Mouse (Mus musculus) heart, embryonic 10.5 days (tissue): ENCODE data around the gene Lsm10. TPM values are rescaled to one million over a fixed set of nuclear protein-coding genes. Genes with fewer than 3 reads are reported as not detected.

Experiments used
- DNase-seq: peaks from one replicate; pipeline ENCODE4 v3.0.0-alpha.2; 2017; ENCODE audit warnings: low spot score
- H3K27ac ChIP-seq: fragments of 300-500 bp; sonication (generic); 2 replicates; pipeline ENCODE4 v1.5.1; 2016; ENCODE audit warnings: mild to moderate bottlenecking
- H3K27me3 ChIP-seq: fragments of 300-500 bp; sonication (generic); 2 replicates; pipeline ENCODE4 v1.6.1; 2016; ENCODE audit warnings: mild to moderate bottlenecking; ENCODE audit not compliant: poor library complexity, insufficient read depth, severe bottlenecking
- H3K36me3 ChIP-seq: fragments of 300-500 bp; sonication (generic); 2 replicates; pipeline ENCODE4 v1.6.1; 2016; ENCODE audit warnings: mild to moderate bottlenecking, moderate library complexity
- H3K4me1 ChIP-seq: fragments of 300-500 bp; sonication (generic); 2 replicates; pipeline ENCODE4 v1.6.1; 2016; ENCODE audit warnings: mild to moderate bottlenecking
- H3K4me3 ChIP-seq: fragments of 300-500 bp; sonication (generic); 2 replicates; pipeline ENCODE4 v1.5.1; 2016; ENCODE audit warnings: mild to moderate bottlenecking, moderate library complexity
- H3K9me3 ChIP-seq: fragments of 300-500 bp; sonication (generic); 2 replicates; pipeline ENCODE4 v1.6.1; 2016; ENCODE audit warnings: mild to moderate bottlenecking, moderate library complexity
- WGBS: fragments of 180-500 bp; shearing (Covaris S2); methylation state at CpG from one replicate; pipeline ENCODE4 v1.1.7; 2016; 5-methylcytosine and 5-hydroxymethylcytosine counted together
- polyA plus RNA-seq: library from polyadenylated mRNA; unstranded; fragments of >200 nt; fragmentation: Nextera tagmentation; extraction: Ambion mirVana; gene quantifications from 2 replicates; pipeline ENCODE4 v1.2.1, GENCODE M21; 2016

The Lsm10 gene
- polyA plus RNA-seq, 1 experiment from 2014 or later, result 47.7 TPM

DNA sequence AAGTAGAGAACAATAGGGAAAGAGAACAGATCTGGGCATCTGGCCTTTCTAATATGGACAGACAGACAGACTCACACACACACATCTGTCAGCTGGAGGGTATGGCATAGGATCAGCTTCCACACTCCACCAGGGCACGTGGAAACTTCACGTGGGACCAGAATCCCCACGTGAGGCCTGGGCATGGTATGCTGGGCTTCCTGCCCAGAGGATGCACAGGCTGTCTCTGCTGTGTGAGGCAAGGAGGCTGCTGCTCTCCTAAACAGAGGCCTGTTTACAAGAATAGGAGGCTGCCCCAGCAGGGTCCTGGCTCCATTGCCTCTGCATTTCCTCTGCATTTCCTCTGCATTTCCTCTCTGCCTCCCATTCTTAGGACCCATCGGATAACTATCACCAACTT is 38.2 kb downstream of the Lsm10 start:
- peaks cover 44% of the 10 kb centered on the region for H3K4me1 ChIP-seq
- DNase-seq, result no peak
- no peaks in the 10 kb centered on the region for H3K27me3 ChIP-seq
- H3K27ac ChIP-seq, result no peak overlapping the region
- 92% methylated on average over 4 of the region's 4 CpGs for WGBS
- H3K4me3 ChIP-seq, result no peak overlapping the region
- H3K9me3 ChIP-seq, result no peaks in the 10 kb centered on the region
- H3K36me3 ChIP-seq, result peaks cover 77% of the 10 kb centered on the region

DNA sequence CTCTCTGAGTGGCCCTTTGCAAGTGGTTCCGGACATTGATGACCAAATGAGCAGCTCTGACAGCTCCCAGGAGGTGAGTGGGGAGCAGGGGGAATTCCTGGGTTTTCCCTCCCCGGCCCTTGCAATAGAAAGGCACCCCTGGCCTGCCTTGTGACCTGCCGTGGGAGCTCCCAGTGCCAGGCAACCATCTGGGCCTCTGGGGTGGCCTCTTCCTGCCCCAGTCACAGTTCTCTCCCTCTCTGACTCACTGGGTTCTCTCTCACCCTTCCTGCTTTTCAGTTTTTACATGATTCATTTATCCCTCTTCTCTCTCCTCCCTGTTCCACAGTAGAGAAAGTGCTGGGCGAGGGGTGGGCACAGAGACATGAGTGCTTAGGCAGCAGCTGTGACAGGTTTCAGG is 41.4 kb downstream of the Lsm10 start:
- no peaks in the 10 kb centered on the region for H3K9me3 ChIP-seq
- no peak overlapping the region for H3K4me3 ChIP-seq
- 78% methylated on average over 4 of the region's 4 CpGs for whole genome bisulfite sequencing
- no peak for DNase-seq
- H3K4me1 ChIP-seq, result peaks cover 22% of the 10 kb centered on the region
- no peak overlapping the region for H3K27ac ChIP-seq
- no peaks in the 10 kb centered on the region for H3K27me3 ChIP-seq
- H3K36me3 ChIP-seq, result peaks cover 71% of the 10 kb centered on the region

DNA sequence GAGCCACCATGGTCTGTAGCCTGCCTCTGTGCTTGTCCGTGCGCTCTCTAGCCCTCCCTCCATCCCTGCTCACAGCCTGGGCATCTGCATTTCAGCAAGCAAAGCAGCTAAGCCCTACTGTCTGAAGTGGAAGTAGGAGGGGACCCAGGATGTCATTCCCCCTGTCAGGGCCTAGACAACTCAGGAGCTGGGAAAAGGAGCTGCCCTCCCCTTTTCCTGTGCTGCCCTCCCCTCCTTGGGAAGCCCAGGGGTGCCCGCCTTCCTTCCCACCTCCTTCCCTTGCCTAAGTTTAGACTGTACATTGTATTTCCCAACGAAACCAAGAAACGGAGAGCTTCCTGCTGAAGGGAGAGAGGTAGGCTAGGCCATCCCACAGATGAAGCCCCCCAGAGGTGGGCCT is 44.6 kb downstream of the Lsm10 start:
- no peak for DNase-seq
- peak overlapping the region; percentile 48; the same call in 1 of the 2 replicates for H3K27ac ChIP-seq
- H3K4me3 ChIP-seq, result no peak overlapping the region
- H3K36me3 ChIP-seq, result peaks cover 44% of the 10 kb centered on the region
- H3K9me3 ChIP-seq, result no peaks in the 10 kb centered on the region
- 71% methylated on average over 5 of the region's 5 CpGs for WGBS
- peaks cover 21% of the 10 kb centered on the region for H3K4me1 ChIP-seq
- no peaks in the 10 kb centered on the region for H3K27me3 ChIP-seq

DNA sequence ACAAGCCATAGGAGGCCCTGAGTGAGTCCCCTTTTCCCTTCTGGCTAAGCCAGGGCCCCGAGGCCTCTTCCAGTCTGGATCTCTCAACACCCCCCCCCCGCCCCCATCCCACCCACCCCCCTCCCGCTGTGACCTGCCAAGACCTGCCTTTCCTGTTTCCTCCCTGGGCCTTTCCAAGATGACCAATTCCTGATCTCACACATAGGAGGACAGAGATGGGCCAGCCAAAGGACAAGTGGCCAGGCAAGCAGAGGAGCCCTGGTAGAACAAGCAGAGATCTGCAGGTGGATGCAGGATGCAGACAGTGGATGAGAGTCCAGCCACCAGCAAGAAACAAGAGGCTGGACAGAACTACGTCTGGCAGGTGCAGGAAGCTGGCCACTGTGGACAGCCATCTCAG is 49.0 kb downstream of the Lsm10 start:
- peak overlapping the region; percentile 63 for H3K27ac ChIP-seq
- H3K4me3 ChIP-seq, result no peak overlapping the region
- peaks cover 20% of the 10 kb centered on the region for H3K27me3 ChIP-seq
- no peaks in the 10 kb centered on the region for H3K9me3 ChIP-seq
- 41% methylated on average over 3 of the region's 4 CpGs for WGBS
- peaks cover 48% of the 10 kb centered on the region for H3K4me1 ChIP-seq
- no peak for DNase-seq
- peaks cover 4% of the 10 kb centered on the region for H3K36me3 ChIP-seq

DNA sequence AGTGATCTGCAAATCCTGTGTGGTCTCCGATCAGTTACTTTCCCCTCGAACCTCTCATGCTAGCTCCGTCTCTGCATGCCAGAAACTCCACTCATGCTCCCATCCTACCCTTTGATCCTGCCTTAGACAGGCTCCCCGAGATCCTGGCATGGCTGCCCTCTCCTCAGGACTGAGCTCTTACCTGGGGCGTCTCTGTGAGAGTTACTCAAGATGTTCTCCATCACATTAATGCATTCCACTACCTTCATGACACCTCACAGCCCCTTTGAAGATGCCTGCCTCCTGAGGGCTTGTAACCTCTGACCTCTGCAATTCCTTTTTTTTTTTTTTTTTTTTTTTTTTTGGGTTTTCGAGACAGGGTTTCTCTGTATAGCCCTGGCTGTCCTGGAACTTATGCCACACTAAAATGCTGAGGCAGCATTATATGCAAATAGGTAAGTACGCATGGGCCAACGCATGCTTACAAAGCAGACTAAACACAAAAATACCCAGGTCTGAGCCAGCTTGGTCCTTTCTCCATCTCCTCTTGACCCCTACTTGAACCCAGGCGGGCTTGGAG is 50.6 kb downstream of the Lsm10 start:
- Histone ChIP-seq H3K4me1 (peaks cover 59% of the 10 kb centered on the region), H3K9me3 (no peaks in the 10 kb centered on the region), H3K36me3 (0 out of 2 replicates have a peak, but pooled peaks cover 6% of the 10 kb centered on the region), H3K27ac (peak overlapping the region; percentile 94), H3K4me3 (peak overlapping the region; percentile 78), H3K27me3 (peaks cover 25% of the 10 kb centered on the region)
- 36% methylated on average over 9 of the region's 9 CpGs for WGBS
- DNase-seq, result no peak

DNA sequence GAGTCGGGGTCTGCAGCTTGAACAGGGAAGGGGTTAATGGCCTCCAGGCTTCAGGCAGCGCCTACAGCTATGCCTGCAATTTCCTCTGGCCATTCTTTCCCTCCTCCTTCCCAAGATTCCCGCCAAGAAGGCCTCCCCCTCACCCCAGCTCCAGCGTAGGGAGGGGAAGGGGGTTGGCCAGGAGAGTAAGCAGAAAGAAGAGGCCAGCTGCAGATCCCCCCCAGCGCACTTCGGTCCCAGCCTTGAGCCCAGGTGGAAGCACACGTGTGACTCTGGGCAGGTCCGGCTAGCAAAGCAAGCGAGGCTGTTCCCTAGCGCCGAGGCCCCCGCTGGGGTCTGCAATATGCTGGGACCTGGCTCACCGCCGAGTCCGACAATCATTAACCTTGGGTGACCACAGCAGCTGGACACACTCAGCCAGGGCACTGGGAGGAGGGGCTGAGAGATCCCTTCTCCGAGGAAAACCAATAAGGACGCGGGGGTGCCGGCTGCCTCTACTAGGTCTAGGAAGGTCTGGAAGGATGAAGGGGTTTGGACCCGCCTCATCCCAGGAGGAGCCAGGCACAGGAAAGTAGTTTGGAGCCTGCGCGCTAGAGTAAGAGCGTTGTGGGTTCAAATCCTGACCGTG is 51.2 kb downstream of the Lsm10 start, which contains the start of gene Eva1b:
Gene Eva1b (plus strand): TSS at position 212 of the 628 bp plus-strand sequence.
- DNase-seq, result peak; percentile 90
- 2% methylated on average over 24 of the region's 24 CpGs for WGBS
- Histone ChIP-seq H3K36me3 (0 out of 2 replicates have a peak, but pooled peaks cover 11% of the 10 kb centered on the region), H3K4me1 (peaks cover 65% of the 10 kb centered on the region), H3K27me3 (peaks cover 25% of the 10 kb centered on the region), H3K4me3 (peak within 1 kb of the TSS; percentile 78), H3K27ac (peak within 1 kb of the TSS; percentile 94), H3K9me3 (no peaks in the 10 kb centered on the region)

Other genes starting within 250 kb of the Lsm10 start
- 0.30 and 0.53 TPM in 2 replicates for gene Csf3r, start 72.1 kb upstream of the Lsm10 start, polyA plus RNA-seq
- gene Mrps15, start 49.7 kb upstream of the Lsm10 start, polyA plus RNA-seq, result 142 and 157 TPM in 2 replicates
- gene Oscp1, start 38.1 kb upstream of the Lsm10 start, polyA plus RNA-seq, result 8.2 and 9.1 TPM in 2 replicates
- gene Stk40, start 7.3 kb downstream of the Lsm10 start, polyA plus RNA-seq, result 37.7 and 39.0 TPM in 2 replicates
- gene Eva1b, start 51.1 kb downstream of the Lsm10 start, polyA plus RNA-seq, result 26.3 and 39.5 TPM in 2 replicates
- gene Sh3d21, start 66.9 kb downstream of the Lsm10 start, polyA plus RNA-seq, result 2.0 and 3.1 TPM in 2 replicates
- gene Thrap3, start 106.1 kb downstream of the Lsm10 start, polyA plus RNA-seq, result 194 and 200 TPM in 2 replicates
- gene Map7d1, start 159.7 kb downstream of the Lsm10 start, polyA plus RNA-seq, result 49.1 and 74.8 TPM in 2 replicates
- gene Trappc3, start 165.7 kb downstream of the Lsm10 start, polyA plus RNA-seq, result 74.9 and 86.4 TPM in 2 replicates
- 3.3 and 3.7 TPM in 2 replicates for gene Col8a2, start 190.2 kb downstream of the Lsm10 start, polyA plus RNA-seq
- gene Adprhl2, start 225.1 kb downstream of the Lsm10 start, polyA plus RNA-seq, result 53.1 and 68.9 TPM in 2 replicates
- 0.47 and 0.62 TPM in 2 replicates for gene Tekt2, start 229.1 kb downstream of the Lsm10 start, polyA plus RNA-seq